Mouse (Mus musculus) c-Kit-positive CD71-negative TER-119-negative erythroid progenitor cells, embryonic 14.5 days (primary cell): ENCODE results near the gene Mbtd1.

Experiments
- DNase-seq: peaks from one replicate; pipeline ENCODE4 v3.0.0-alpha.2; 2013; ENCODE audit warnings: low read depth

The Mbtd1 gene

DNA sequence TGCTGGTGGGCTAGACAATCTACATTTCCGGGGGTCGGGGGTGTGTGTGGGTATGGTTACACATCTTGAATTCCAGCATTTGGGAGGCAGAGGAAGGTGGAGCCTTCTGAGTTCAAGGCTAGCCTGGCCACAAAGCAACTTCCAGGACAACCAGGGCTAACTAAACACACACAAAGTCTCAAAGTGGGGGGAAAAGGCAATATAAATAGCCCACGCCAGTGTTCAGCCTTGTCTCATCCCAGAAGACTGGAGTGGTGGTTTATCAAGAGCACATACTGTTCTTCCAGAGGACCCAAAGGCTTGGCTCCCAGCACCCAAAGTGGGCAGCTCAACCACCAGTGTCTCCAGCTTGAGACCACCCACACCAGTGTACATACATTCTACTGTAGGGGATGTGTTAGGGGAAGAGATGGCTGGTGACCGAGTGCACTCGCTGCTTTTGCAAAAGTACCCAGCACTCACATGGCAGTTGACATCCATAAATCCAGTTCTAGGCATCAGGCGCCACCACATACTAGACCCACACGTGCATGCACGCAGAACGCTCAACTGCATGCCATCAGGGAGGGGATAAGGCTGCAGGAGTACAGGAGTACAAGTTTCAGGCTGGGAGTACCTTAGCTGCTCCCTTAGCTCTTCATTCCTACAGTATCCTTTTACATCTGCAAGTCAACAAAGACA is 63.4 kb downstream of the Mbtd1 start:
- no peak for DNase-seq

DNA sequence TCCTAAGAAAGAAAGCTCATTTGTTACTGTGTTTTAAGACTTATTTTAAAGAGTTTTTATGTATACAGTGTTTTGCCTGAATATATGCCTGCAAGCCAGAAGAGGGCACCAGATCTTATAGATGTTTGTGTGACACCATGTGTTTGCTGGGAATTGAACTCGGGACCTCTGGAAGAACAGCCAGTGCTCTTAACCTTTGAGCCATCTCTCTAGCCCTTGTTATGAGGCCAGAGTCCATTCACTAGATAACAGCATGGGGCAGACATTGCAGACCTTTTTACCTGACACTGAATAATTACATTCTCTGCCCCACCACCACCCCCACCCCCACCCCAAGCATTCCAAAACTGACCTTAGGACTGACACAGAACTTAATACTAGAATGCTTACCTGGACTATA is 64.4 kb downstream of the Mbtd1 start:
- DNase-seq = no peak

DNA sequence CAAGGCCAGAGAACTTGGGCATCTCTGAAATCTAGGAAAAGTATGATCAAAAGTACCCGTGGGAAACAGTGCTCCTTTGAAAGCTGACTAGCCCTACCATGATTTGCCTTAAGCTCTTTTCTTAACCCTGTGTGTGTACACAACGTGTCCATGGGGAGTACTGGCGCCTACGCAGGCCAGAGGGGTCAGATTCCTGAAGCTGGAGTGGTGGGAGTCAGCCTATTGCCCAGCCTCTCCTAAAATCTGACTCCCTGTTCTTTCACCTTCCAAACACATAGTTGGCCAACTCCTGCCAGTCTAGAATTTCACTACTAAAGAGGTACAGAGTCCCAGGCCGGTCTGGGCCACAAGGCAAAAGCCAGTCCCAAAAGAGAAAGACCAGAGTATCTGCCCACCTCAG is 66.7 kb downstream of the Mbtd1 start:
- DNase-seq = no peak

GRCm38 (mm10) chr11:93954738-93955255 is 69.1 kb downstream of the Mbtd1 start:
- no peak for DNase-seq

DNA sequence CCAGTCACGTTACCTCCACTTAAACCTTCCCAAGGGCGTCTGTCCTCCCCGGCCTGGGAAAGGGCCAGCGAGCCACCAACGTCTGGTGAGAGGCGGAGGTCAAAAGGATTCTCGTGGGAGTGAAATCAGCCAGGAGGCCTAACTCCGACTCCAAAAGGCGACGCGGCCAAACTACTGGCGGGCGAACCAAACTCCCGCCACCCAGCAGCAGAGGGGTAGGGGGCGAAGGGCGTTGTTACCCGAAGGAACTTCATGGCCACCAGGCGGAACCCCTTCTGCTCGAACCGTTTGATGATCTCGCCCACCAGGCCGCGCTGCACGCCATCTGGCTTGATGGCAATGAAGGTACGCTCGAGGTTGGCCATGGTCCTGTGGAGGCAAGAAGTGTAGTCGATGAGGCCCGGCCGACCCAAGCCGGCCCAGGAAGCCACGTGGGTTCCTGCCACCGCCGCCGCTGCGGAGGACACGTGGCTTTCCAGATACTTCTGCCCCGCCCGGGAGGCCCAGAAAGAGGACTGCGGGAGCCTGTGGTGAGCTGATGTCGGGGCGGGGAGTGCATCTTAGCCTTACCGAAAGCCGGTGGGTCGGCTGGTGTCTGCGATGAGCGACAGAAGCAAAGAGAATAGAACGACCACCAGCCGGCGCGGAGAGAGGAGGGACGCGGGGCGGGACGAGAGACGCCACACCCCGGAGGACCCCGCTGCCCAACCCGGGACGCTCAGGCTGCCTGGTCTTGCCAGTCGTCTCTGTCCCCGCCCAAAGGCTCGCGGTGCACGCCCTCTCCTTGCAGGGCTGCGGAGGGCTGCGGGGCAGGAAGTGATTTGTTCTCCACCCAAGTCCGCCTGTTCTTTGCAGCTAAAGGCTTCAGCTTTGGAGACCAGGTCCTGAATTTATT is 69.9 kb downstream of the Mbtd1 start:
- peak; percentile 86 for DNase-seq

DNA sequence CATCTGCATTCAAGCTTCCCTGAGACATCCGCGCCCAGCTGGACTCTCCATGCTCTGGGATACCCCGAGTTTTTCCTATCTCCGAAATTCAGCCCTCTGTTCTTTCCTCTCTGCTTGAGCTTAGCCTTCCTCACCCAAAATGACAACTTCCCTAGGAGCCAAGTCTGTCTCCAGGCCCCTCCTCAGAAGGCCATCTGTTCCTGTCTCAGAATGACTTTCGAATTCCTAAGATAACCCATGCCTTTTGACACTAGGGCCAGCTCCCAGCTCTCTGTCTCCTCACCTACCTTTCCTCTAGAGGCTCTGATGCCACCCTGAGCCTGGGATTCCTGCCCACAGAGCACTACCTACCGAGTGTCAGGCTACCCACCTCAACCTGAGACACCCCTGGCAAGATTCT is 70.5 kb downstream of the Mbtd1 start, which contains the start of gene Nme2:
TSS of gene Nme2 (minus strand) at position 101 of the 400 bp plus-strand sequence.
- DNase-seq = no peak

DNA sequence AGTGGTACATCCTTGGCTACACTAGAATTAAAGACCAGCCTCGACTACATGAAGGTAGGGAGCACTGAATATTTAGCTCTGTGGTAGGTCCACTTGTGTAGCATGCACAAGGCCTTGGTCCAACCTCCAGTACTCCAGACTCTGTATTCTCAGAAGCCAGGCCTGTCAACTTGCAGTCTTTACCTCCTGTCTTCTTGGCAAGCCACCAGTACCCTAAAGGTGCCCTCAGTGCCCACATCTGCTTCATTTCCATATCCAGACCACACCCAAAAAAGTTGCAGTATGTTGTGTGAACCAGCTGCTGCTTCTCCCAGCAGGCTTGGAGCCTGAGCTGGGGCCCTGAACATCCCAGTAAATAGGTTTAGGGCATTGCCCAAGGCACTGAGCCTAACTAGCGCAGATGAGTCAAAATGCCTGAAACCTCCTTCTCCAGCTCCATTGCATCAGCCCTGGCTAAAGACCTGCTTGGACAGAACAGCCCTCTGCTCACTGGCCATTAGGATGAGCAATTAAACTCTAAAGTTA is 71.4 kb downstream of the Mbtd1 start:
- DNase-seq = no peak

DNA sequence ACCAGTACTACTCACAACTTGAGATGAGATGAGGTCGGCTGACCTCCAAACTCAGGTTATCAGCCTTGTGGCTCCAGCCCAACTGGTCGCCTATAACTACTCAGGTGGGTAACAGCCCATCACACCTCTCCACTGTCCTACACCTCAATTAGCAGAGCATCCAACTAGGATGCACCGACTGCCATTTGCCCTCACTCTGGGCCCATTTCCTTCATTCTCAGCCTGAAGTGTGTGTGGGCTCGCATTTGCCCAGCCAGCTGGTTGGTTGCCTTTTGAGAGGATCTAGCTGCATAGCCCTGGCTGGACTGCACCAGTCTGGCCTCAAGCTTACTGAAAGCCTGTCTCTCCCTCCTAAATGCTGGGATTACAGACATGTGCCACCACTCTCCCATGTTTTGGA is 72.1 kb downstream of the Mbtd1 start:
- no peak for DNase-seq

GRCm38 (mm10) chr11:93961482-93961881 is 75.8 kb downstream of the Mbtd1 start:
- no peak for DNase-seq

GRCm38 (mm10) chr11:93963013-93963412 is 77.4 kb downstream of the Mbtd1 start:
- DNase-seq = no peak

GRCm38 (mm10) chr11:93965391-93965790 is 79.7 kb downstream of the Mbtd1 start:
- DNase-seq = no peak

- no peak for DNase-seq
Observed at GRCm38 (mm10) chr11:93967381-93967780, 81.7 kb downstream of the Mbtd1 start.

DNA sequence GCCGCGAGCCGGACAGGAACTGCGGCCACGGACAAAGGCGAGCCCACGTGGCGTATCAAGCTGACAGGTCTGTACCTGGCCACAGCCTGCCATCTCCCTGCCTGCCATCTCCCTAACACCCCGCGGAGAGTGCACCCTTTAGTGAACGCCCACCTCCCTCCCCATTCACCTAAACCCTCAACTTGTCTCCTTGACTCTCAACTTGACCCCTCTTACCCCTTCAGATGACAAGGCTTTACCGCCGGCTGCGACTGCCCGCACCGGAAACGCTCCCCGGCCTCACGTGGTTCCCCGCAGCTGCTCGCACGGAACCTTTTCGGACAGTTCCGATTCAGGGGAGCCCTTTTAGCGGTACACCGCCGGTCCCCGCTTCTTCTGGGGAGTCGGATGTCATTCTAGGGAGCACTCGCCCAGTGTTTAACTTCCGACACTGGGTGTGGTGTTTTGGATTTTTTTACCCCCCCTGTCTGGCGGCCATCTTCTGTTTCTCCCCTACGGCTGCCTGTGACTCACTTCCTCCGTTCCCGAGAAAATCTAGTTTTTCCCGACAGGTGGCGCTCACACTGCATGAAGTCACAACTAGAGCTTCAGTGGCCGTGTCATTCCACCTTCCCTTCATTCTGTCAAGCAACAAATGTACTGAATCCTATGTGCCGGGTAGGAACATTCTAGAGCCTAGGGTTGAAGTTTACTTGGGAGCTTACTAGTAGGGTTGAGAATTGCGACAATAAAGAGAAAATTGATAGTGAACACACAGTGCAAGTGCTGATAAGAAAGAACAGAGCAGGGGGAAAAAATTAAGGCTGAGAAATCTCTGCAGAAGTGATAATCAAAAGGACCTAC is 82.6 kb downstream of the Mbtd1 start, which contains the start of the genes Gm20390 and Nme1:
TSS of gene Gm20390 (minus strand) at position 289 of the 843 bp plus-strand sequence.
TSS of gene Nme1 (minus strand) at position 517 of the 843 bp plus-strand sequence.
- peak; percentile 99 for DNase-seq

- DNase-seq = no peak
Observed at GRCm38 (mm10) chr11:93968848-93969128, 83.1 kb downstream of the Mbtd1 start.

GRCm38 (mm10) chr11:93969171-93969570 is 83.5 kb downstream of the Mbtd1 start:
- DNase-seq = no peak

DNA sequence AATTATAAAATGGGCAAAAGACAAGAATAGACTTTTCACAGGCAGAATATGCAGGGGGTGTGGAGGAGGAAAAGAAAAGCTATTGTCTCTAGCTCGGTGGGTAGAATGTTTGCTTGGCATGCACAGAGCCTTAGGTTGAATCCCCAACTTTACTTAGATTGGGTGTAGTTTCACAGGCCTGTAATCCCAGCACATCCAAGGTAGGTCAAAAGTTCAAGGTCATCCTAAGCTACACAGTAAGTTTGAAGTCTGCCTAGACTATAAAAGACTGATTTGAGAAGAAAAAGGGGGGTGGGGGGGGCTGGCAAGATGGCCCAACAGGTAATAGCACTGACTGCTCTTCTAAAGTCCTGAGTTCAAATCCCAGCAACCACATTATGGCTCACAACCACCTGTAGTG is 84.1 kb downstream of the Mbtd1 start:
- DNase-seq = no peak

DNA sequence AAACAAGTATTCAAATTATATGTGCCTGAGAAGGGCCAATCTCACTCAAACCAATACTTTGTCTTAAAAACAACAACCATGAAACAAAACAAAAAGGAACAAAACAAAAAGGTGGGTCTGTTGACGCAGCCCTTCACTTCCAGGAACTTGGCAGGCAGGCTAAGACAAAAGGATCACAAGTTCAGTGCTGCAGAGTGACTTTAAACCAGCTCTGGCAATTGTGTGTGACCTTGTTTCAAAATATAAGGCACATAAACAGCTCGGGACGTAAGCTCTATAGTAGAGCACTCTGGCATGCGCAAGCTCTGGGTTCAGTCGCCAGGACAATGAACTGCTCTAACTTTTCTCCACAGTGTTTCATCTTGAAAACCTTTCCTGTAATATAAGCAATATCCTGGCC is 87.3 kb downstream of the Mbtd1 start:
- no peak for DNase-seq

- no peak for DNase-seq
Observed at GRCm38 (mm10) chr11:93979502-93980049, 93.9 kb downstream of the Mbtd1 start.

- no peak for DNase-seq
Observed at GRCm38 (mm10) chr11:93984619-93985018, 99.0 kb downstream of the Mbtd1 start.

DNA sequence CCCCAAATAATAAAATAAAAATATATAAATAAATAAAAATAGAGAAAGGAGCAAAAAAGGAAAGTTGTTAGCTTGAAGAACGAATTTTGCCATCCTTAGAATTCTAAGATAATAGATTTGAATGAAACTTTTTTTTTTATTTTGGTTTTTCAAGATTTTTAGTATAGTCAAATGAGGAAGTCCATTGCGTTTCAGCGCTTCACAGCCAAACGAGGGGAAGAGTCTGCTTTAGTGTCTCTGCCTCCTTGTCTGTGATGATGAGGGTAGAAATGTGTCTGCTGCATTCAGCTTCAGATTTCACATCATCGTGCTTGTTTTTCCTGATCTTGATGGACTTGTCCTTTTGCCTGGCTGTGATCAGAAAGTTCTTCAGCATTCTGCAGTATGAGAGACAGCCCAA is 99.6 kb downstream of the Mbtd1 start:
- DNase-seq = no peak

GRCm38 (mm10) chr11:93986298-93986697 is 100.6 kb downstream of the Mbtd1 start:
- no peak for DNase-seq

GRCm38 (mm10) chr11:93987026-93987425 is 101.4 kb downstream of the Mbtd1 start:
- no peak for DNase-seq
